Mouse (Mus musculus): ENCODE data around the gene Smtnl1.

- no peak for TF ChIP-seq MXI1 (IDR thresholded peaks at IDR 0.05; ENCODE audit: low read depth, low read length)
- TF ChIP-seq CTCF (conservative IDR thresholded peaks at IDR 0.05 in 1 of 2, IDR thresholded peaks at IDR 0.05 in 1 of 2; ENCODE audit: low read depth in 2 of 2, low read length in 2 of 2) = no peak
- TF ChIP-seq EP300 (IDR thresholded peaks at IDR 0.05; ENCODE audit: low read length) = no peak
- TF ChIP-seq JUND (conservative IDR thresholded peaks at IDR 0.05; ENCODE audit: low read depth, low read length) = no peak
- TF ChIP-seq ETS1 (conservative IDR thresholded peaks at IDR 0.05; ENCODE audit: low read depth, low read length) = no peak
- TF ChIP-seq POLR2A (IDR thresholded peaks at IDR 0.05; ENCODE audit: low read depth, low read length) = no peak
- no peak for TF ChIP-seq NRF1 (IDR thresholded peaks at IDR 0.05; ENCODE audit: low read depth, low read length)
- TF ChIP-seq MAZ (IDR thresholded peaks at IDR 0.05; ENCODE audit: low read depth, low read length) = no peak
- no peak for TF ChIP-seq CHD2 (IDR thresholded peaks at IDR 0.05; ENCODE audit: low read length)
- TF ChIP-seq PAX5 (IDR thresholded peaks at IDR 0.05; ENCODE audit: low read length) = no peak
- TF ChIP-seq SMC3 (IDR thresholded peaks at IDR 0.05; ENCODE audit: low read depth, low read length) = no peak
- TF ChIP-seq POLR2AphosphoS2 (IDR thresholded peaks at IDR 0.05; ENCODE audit: low read depth, low read length) = no peak
- TF ChIP-seq RAD21 (IDR thresholded peaks at IDR 0.05; ENCODE audit: low read depth, low read length) = no peak
Observed at GRCm38 (mm10) chr2:84810526-84810885, 11.9 kb downstream of the Smtnl1 start.

All from CH12.LX (cell line).